Mouse (Mus musculus) lung, embryonic 16.5 days (tissue): ENCODE measurements around the gene Cx3cr1. TPM values are rescaled to one million over a fixed set of nuclear protein-coding genes. Genes with fewer than 3 reads are reported as not detected.
A peak's percentile ranks its signal among the peaks of the same experiment; 100 is the strongest.

ENCODE experiments used
- ATAC-seq: fragments of 200-750 bp; cut with Nextera tagmentation; 2 replicates; pipeline ENCODE4 v1.8.0; 2017; ENCODE audit warnings: low read depth, mild to moderate bottlenecking, moderate library complexity
- H3K27ac ChIP-seq: fragments of 300-500 bp; sonication (generic); 2 replicates; pipeline ENCODE4 v1.5.1; 2014; ENCODE audit warnings: mild to moderate bottlenecking, control low read depth, low read length
- H3K27me3 ChIP-seq: fragments of 300-500 bp; sonication (generic); 2 replicates; pipeline ENCODE4 v1.6.1; 2014; ENCODE audit warnings: low read depth, low read length, mixed read lengths; ENCODE audit not compliant: control insufficient read depth, insufficient read depth
- H3K36me3 ChIP-seq: fragments of 300-500 bp; sonication (generic); 2 replicates; pipeline ENCODE4 v1.6.1; 2014; ENCODE audit warnings: low read length; ENCODE audit not compliant: control insufficient read depth, insufficient read depth
- H3K4me1 ChIP-seq: fragments of 300-500 bp; sonication (generic); replicated peaks from 2 replicates; pipeline ENCODE4 v1.6.1; 2014; ENCODE audit warnings: low read length, mixed read lengths; ENCODE audit not compliant: control insufficient read depth, insufficient read depth
- H3K4me2 ChIP-seq: fragments of 300-500 bp; sonication (generic); 2 replicates; pipeline ENCODE4 v1.6.1; 2014; ENCODE audit warnings: low read depth, low read length, control low read depth
- H3K4me3 ChIP-seq: fragments of 300-500 bp; sonication (generic); 2 replicates; pipeline ENCODE4 v1.5.1; 2014; ENCODE audit warnings: mild to moderate bottlenecking, low read length, control low read depth
- H3K9ac ChIP-seq: fragments of 300-500 bp; sonication (generic); 2 replicates; pipeline ENCODE4 v1.6.1; 2014; ENCODE audit warnings: low read length, control low read depth
- H3K9me3 ChIP-seq: fragments of 300-500 bp; sonication (generic); 2 replicates; pipeline ENCODE4 v1.6.1; 2016; ENCODE audit warnings: low read length; ENCODE audit not compliant: control insufficient read depth
- WGBS: fragments of 180-500 bp; shearing (Covaris S2); extraction: QIAGEN DNeasy Blood & Tissue Kit; methylation state at CpG from one replicate; pipeline ENCODE4 v1.1.7; 2014; 5-methylcytosine and 5-hydroxymethylcytosine counted together
- polyA plus RNA-seq: library from polyadenylated mRNA; unstranded; fragments of >200 nt; fragmentation: Nextera tagmentation; extraction: Ambion mirVana; gene quantifications from 2 replicates; pipeline ENCODE4 v1.2.1, GENCODE M21; 2015

Cx3cr1 gene
- polyA plus RNA-seq, 1 experiment from 2014 or later, result 8.9 TPM

- Histone ChIP-seq H3K9ac (no peak overlapping the region), H3K4me2 (no peak overlapping the region), H3K4me3 (no peak overlapping the region), H3K9me3 (no peaks in the 10 kb centered on the region), H3K27me3 (no peaks in the 10 kb centered on the region), H3K36me3 (peaks cover 16% of the 10 kb centered on the region), H3K27ac (no peak overlapping the region), H3K4me1 (peaks cover 63% of the 10 kb centered on the region)
- no peak for ATAC-seq
- 39% methylated on average over 9 of the region's 9 CpGs for WGBS
Observed at GRCm38 (mm10) chr9:119978151-119978810, 91.4 kb downstream of the Cx3cr1 start.

GRCm38 (mm10) chr9:119977557-119978060, 92.1 kb downstream of the Cx3cr1 start:
- Histone ChIP-seq H3K4me2 (no peak overlapping the region; the same call in 1 of the 2 replicates), H3K36me3 (peaks cover 23% of the 10 kb centered on the region), H3K9ac (0 out of 2 replicates have a peak overlapping the region, but pooled peaks have one; percentile 4), H3K9me3 (no peaks in the 10 kb centered on the region), H3K4me1 (peaks cover 61% of the 10 kb centered on the region), H3K4me3 (no peak overlapping the region), H3K27me3 (no peaks in the 10 kb centered on the region), H3K27ac (0 out of 2 replicates have a peak overlapping the region, but pooled peaks have one; percentile 12)
- no peak for ATAC-seq
- 18% methylated on average over 5 of the region's 5 CpGs for whole genome bisulfite sequencing

- Histone ChIP-seq H3K4me3 (no peak overlapping the region), H3K9ac (0 out of 2 replicates have a peak overlapping the region, but pooled peaks have one; percentile 29), H3K4me2 (no peak overlapping the region; the same call in 1 of the 2 replicates), H3K27ac (0 out of 2 replicates have a peak overlapping the region, but pooled peaks have one; percentile 12), H3K9me3 (no peaks in the 10 kb centered on the region), H3K4me1 (peaks cover 55% of the 10 kb centered on the region), H3K27me3 (no peaks in the 10 kb centered on the region), H3K36me3 (peaks cover 30% of the 10 kb centered on the region)
- 18% methylated on average over 17 of the region's 17 CpGs for WGBS
- ATAC-seq, result no peak
Observed at GRCm38 (mm10) chr9:119976704-119977556, 92.7 kb downstream of the Cx3cr1 start.

- ATAC-seq, result no peak
- H3K27me3 ChIP-seq, result no peaks in the 10 kb centered on the region
- WGBS, result 73% methylated on average over 4 of the region's 4 CpGs
- no peak overlapping the region for H3K27ac ChIP-seq
- H3K36me3 ChIP-seq, result peaks cover 30% of the 10 kb centered on the region
- H3K9me3 ChIP-seq, result no peaks in the 10 kb centered on the region
- H3K9ac ChIP-seq, result no peak overlapping the region
- H3K4me1 ChIP-seq, result peaks cover 50% of the 10 kb centered on the region
- no peak overlapping the region for H3K4me2 ChIP-seq
- no peak overlapping the region for H3K4me3 ChIP-seq
Observed at GRCm38 (mm10) chr9:119975286-119975685, 94.4 kb downstream of the Cx3cr1 start.

GRCm38 (mm10) chr9:119974609-119975008, 95.1 kb downstream of the Cx3cr1 start:
- no peaks in the 10 kb centered on the region for H3K9me3 ChIP-seq
- H3K4me3 ChIP-seq, result no peak overlapping the region
- H3K4me2 ChIP-seq, result no peak overlapping the region
- peaks cover 30% of the 10 kb centered on the region for H3K36me3 ChIP-seq
- H3K9ac ChIP-seq, result no peak overlapping the region
- H3K27me3 ChIP-seq, result no peaks in the 10 kb centered on the region
- peaks cover 50% of the 10 kb centered on the region for H3K4me1 ChIP-seq
- H3K27ac ChIP-seq, result no peak overlapping the region
- 76% methylated on average over 5 of the region's 5 CpGs for WGBS
- no peak for ATAC-seq

- no peak overlapping the region for H3K4me2 ChIP-seq
- no peaks in the 10 kb centered on the region for H3K9me3 ChIP-seq
- WGBS, result 91% methylated on average over 27 of the region's 27 CpGs
- H3K4me1 ChIP-seq, result peaks cover 44% of the 10 kb centered on the region
- H3K4me3 ChIP-seq, result no peak overlapping the region
- ATAC-seq, result no peak
- H3K9ac ChIP-seq, result no peak overlapping the region
- no peaks in the 10 kb centered on the region for H3K27me3 ChIP-seq
- peaks cover 30% of the 10 kb centered on the region for H3K36me3 ChIP-seq
- no peak overlapping the region for H3K27ac ChIP-seq
Observed at GRCm38 (mm10) chr9:119973869-119974520, 95.7 kb downstream of the Cx3cr1 start.

- H3K36me3 ChIP-seq, result peaks cover 30% of the 10 kb centered on the region
- no peaks in the 10 kb centered on the region for H3K27me3 ChIP-seq
- no peak overlapping the region for H3K9ac ChIP-seq
- H3K27ac ChIP-seq, result no peak overlapping the region
- WGBS, result 86% methylated on average over 23 of the region's 23 CpGs
- ATAC-seq, result no peak
- no peak overlapping the region for H3K4me2 ChIP-seq
- H3K4me1 ChIP-seq, result peaks cover 37% of the 10 kb centered on the region
- H3K9me3 ChIP-seq, result no peaks in the 10 kb centered on the region
- no peak overlapping the region for H3K4me3 ChIP-seq
Observed at GRCm38 (mm10) chr9:119973281-119973680, 96.4 kb downstream of the Cx3cr1 start.

- H3K27ac ChIP-seq, result no peak overlapping the region
Observed at GRCm38 (mm10) chr9:119972582-119972981, 97.1 kb downstream of the Cx3cr1 start.

GRCm38 (mm10) chr9:119972166-119972565, 97.5 kb downstream of the Cx3cr1 start:
- Histone ChIP-seq H3K9ac (no peak overlapping the region), H3K9me3 (no peaks in the 10 kb centered on the region), H3K27me3 (no peaks in the 10 kb centered on the region), H3K4me1 (peaks cover 26% of the 10 kb centered on the region), H3K27ac (no peak overlapping the region), H3K4me2 (no peak overlapping the region), H3K4me3 (no peak overlapping the region), H3K36me3 (peaks cover 30% of the 10 kb centered on the region)
- ATAC-seq, result no peak
- WGBS, result 92% methylated on average over 10 of the region's 10 CpGs

More at GRCm38 (mm10) chr9:119972582-119972981, 97.1 kb downstream of the Cx3cr1 start:
- WGBS, result 78% methylated on average over 12 of the region's 12 CpGs
- Histone ChIP-seq H3K27me3 (no peaks in the 10 kb centered on the region), H3K4me1 (peaks cover 30% of the 10 kb centered on the region), H3K4me2 (no peak overlapping the region), H3K9ac (no peak overlapping the region), H3K36me3 (peaks cover 30% of the 10 kb centered on the region), H3K4me3 (no peak overlapping the region), H3K9me3 (no peaks in the 10 kb centered on the region)
- no peak for ATAC-seq
